Mouse (Mus musculus) heart, postnatal 0 days (tissue): ENCODE results near the gene Ptgis.

Experiments used
- CTCF ChIP-seq: IDR thresholded peaks from 2 replicates; pipeline ENCODE4 v1.5.1; 2016; ENCODE audit warnings: antibody characterized with exemption, control low read depth, low read depth
- EP300 ChIP-seq: IDR thresholded peaks from 2 replicates; pipeline ENCODE4 v1.6.1; 2016; ENCODE audit warnings: antibody characterized with exemption, low read depth

DNA sequence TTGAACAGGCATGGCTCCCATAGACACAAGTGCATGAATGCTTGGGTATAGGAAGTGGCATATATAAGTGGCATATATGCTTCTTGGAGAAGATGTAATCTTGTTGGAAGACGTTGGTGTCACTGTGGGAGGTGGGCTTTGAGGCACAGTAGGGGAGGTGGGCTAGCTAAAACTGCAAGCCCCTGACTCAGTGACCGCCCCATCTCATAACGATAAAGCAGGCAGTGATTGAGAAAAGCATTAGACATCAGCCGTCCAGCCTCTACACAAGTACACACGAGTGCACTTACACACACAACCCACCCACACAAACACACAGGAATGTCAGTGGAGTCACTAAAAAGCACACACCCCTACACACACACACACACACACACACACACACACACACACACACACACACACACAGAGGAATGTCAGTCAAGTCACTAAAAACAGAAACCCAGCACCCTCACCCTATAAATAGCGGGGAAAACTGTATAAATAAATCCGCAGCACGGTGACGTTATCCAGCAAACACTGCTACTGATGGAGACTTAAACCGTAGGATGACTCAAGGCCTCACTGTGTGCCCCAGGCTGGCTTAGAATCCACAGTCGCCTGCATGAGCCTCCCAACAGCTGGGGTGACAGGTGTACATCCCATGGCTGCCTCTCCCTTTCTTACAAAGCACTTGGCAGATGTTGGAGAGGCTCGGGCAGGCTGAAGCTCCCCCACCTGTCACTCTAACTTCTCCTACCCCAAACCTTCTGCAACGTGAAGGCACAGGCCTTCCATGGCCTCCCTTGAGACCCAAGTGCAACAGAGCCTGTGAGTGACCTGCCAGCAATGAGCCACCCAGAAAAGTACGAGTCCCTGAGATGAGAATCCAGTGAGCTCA lies 27.4 kb upstream of the Ptgis start:
- no peak for TF ChIP-seq CTCF
- TF ChIP-seq EP300 = no peak
